Comparison of ENCODE assay signal across 20 mouse cellular contexts in genomic region chr13:36530852-36531251, GRCm38 (mm10).
DNase-seq lines count a peak whose midpoint lies in the region; ATAC-seq and TF ChIP-seq lines count a peak whose summit lies in the region.
"Had no signal": no experiment of that assay in that cellular context is flagged by ENCODE, and none has a peak within 500 bp of the region (broad histone marks: within the 10 kb centered on the region; RNA-seq: fewer than 3 reads in every experiment).

No protein-coding gene starts in this region.

- no peaks in the 10 kb centered on the region for H3K9me3 ChIP-seq in midbrain, embryonic 11.5 days (ENCODE audit: control insufficient read depth, low read length)
- H3K9me3 ChIP-seq in midbrain, postnatal 0 days (ENCODE audit: low read length), result no peaks in the 10 kb centered on the region
- H3K9me3 ChIP-seq in lung, embryonic 16.5 days (ENCODE audit: control insufficient read depth, low read length), result no peaks in the 10 kb centered on the region; the same call in 1 of the 2 replicates
- no peaks in the 10 kb centered on the region for H3K9me3 ChIP-seq in stomach, postnatal 0 days (ENCODE audit: control insufficient read depth, low read length)
- H3K9me3 ChIP-seq in neural tube, embryonic 15.5 days (replicated peaks), result no peaks in the 10 kb centered on the region
- H3K9me3 ChIP-seq: forebrain, embryonic 12.5 days; hindbrain, embryonic 12.5 days; limb, embryonic 13.5 days; liver, embryonic 13.5 days; midbrain, embryonic 13.5 days; neural tube, embryonic 13.5 days had no signal

- H3K4me2 ChIP-seq in midbrain, embryonic 11.5 days, result no peak overlapping the region
- H3K4me2 ChIP-seq in midbrain, postnatal 0 days (ENCODE audit: low read depth, low read length, poor library complexity, severe bottlenecking), result no peak overlapping the region
- no peak overlapping the region for H3K4me2 ChIP-seq in lung, embryonic 16.5 days (ENCODE audit: low read depth, low read length)
- no peak overlapping the region for H3K4me2 ChIP-seq in stomach, postnatal 0 days (replicated peaks; ENCODE audit: low read depth)
- H3K4me2 ChIP-seq in neural tube, embryonic 15.5 days, result no peak overlapping the region
- H3K4me2 ChIP-seq: forebrain, embryonic 12.5 days; hindbrain, embryonic 12.5 days; limb, embryonic 13.5 days; liver, embryonic 13.5 days; midbrain, embryonic 13.5 days; neural tube, embryonic 13.5 days had no signal

- no peak overlapping the region for H3K4me3 ChIP-seq in midbrain, embryonic 11.5 days (ENCODE audit: low read depth, low read length)
- H3K4me3 ChIP-seq in midbrain, postnatal 0 days (ENCODE audit: low read depth, low read length), result no peak overlapping the region
- H3K4me3 ChIP-seq in lung, embryonic 16.5 days (ENCODE audit: low read length), result no peak overlapping the region
- H3K4me3 ChIP-seq in stomach, postnatal 0 days (ENCODE audit: low read depth, low read length), result no peak overlapping the region
- no peak overlapping the region for H3K4me3 ChIP-seq in neural tube, embryonic 15.5 days (replicated peaks)
- H3K4me3 ChIP-seq: forebrain, embryonic 12.5 days; hindbrain, embryonic 12.5 days; limb, embryonic 13.5 days; liver, embryonic 13.5 days; midbrain, embryonic 13.5 days; neural tube, embryonic 13.5 days had no signal

- peak; percentile 8 for DNase-seq in adrenal gland, postnatal 25 days
- no peak for DNase-seq in adrenal gland, adult 8-10 months
- DNase-seq in midbrain, embryonic 11.5 days (ENCODE audit: low spot score, missing footprints), result no peak
- no peak for DNase-seq in midbrain, postnatal 0 days (ENCODE audit: low spot score)
- no peak for DNase-seq in stomach, postnatal 0 days (ENCODE audit: low spot score)
- no peak for DNase-seq in cerebellum, adult 18-20 months
- DNase-seq: gastrocnemius, postnatal 10 days; heart, postnatal 10 days; liver, embryonic 13.5 days; right cerebral cortex, postnatal 14 days; spleen, adult 18-20 months; thymus, adult 18-20 months had no signal

- no peak for TF ChIP-seq CTCF in midbrain, postnatal 0 days (IDR thresholded peaks at IDR 0.05)
- no peak for TF ChIP-seq CTCF in stomach, postnatal 0 days (IDR thresholded peaks at IDR 0.05; ENCODE audit: low read depth)

- no peaks in the 10 kb centered on the region for H3K4me1 ChIP-seq in midbrain, embryonic 11.5 days (ENCODE audit: control insufficient read depth, insufficient read depth, low read length)
- no peaks in the 10 kb centered on the region for H3K4me1 ChIP-seq in midbrain, postnatal 0 days (ENCODE audit: insufficient read depth, low read length)
- peaks cover 7% of the 10 kb centered on the region for H3K4me1 ChIP-seq in lung, embryonic 16.5 days (replicated peaks; ENCODE audit: control insufficient read depth, insufficient read depth, low read length)
- H3K4me1 ChIP-seq in stomach, postnatal 0 days (replicated peaks; ENCODE audit: control insufficient read depth, insufficient read depth), result no peaks in the 10 kb centered on the region
- 0 out of 2 replicates have a peak, but pooled peaks cover 10% of the 10 kb centered on the region for H3K4me1 ChIP-seq in neural tube, embryonic 15.5 days

- no peak for TF ChIP-seq EP300 in stomach, postnatal 0 days (optimal IDR thresholded peaks at IDR 0.05)

- H3K27me3 ChIP-seq in midbrain, embryonic 11.5 days (ENCODE audit: control insufficient read depth, insufficient read depth, low read length), result no peaks in the 10 kb centered on the region
- H3K27me3 ChIP-seq in midbrain, postnatal 0 days (ENCODE audit: insufficient read depth, low read length), result no peaks in the 10 kb centered on the region
- H3K27me3 ChIP-seq in lung, embryonic 16.5 days (ENCODE audit: control insufficient read depth, insufficient read depth, low read depth, low read length), result no peaks in the 10 kb centered on the region
- no peaks in the 10 kb centered on the region for H3K27me3 ChIP-seq in stomach, postnatal 0 days (ENCODE audit: control insufficient read depth, insufficient read depth, low read length)
- H3K27me3 ChIP-seq in neural tube, embryonic 15.5 days (replicated peaks), result no peaks in the 10 kb centered on the region
- H3K27me3 ChIP-seq: CH12.LX; forebrain, embryonic 12.5 days; hindbrain, embryonic 12.5 days; limb, embryonic 13.5 days; liver, embryonic 13.5 days; midbrain, embryonic 13.5 days; neural tube, embryonic 13.5 days had no signal

- 0 out of 2 replicates have a peak, but pooled peaks have one; percentile 9 for ATAC-seq in midbrain, embryonic 11.5 days (ENCODE audit: low FRiP score)
- ATAC-seq in midbrain, postnatal 0 days (ENCODE audit: low FRiP score), result no peak
- ATAC-seq in lung, embryonic 16.5 days (ENCODE audit: low read depth), result peak; percentile 75
- 0 out of 2 replicates have a peak, but pooled peaks have one; percentile 28 for ATAC-seq in stomach, postnatal 0 days (ENCODE audit: low FRiP score, low TSS enrichment)
- ATAC-seq in neural tube, embryonic 15.5 days (ENCODE audit: low FRiP score), result no peak
- ATAC-seq: midbrain, embryonic 13.5 days had no signal

- no peak overlapping the region for H3K27ac ChIP-seq in midbrain, embryonic 11.5 days (ENCODE audit: low read depth, low read length)
- H3K27ac ChIP-seq in midbrain, postnatal 0 days (ENCODE audit: low read depth, low read length), result no peak overlapping the region
- no peak overlapping the region for H3K27ac ChIP-seq in lung, embryonic 16.5 days (ENCODE audit: low read length)
- no peak overlapping the region for H3K27ac ChIP-seq in stomach, postnatal 0 days (replicated peaks)
- no peak overlapping the region for H3K27ac ChIP-seq in neural tube, embryonic 15.5 days (replicated peaks)
- H3K27ac ChIP-seq: forebrain, embryonic 12.5 days; hindbrain, embryonic 12.5 days; limb, embryonic 13.5 days; liver, embryonic 13.5 days; midbrain, embryonic 13.5 days; neural tube, embryonic 13.5 days had no signal

- H3K9ac ChIP-seq in midbrain, embryonic 11.5 days (ENCODE audit: low read length), result no peak overlapping the region
- H3K9ac ChIP-seq in midbrain, postnatal 0 days (replicated peaks; ENCODE audit: low read length, poor library complexity, severe bottlenecking), result no peak overlapping the region
- H3K9ac ChIP-seq in lung, embryonic 16.5 days (ENCODE audit: low read length), result no peak overlapping the region
- H3K9ac ChIP-seq in stomach, postnatal 0 days (ENCODE audit: low read length), result no peak overlapping the region
- no peak overlapping the region for H3K9ac ChIP-seq in neural tube, embryonic 15.5 days (replicated peaks)
- H3K9ac ChIP-seq: forebrain, embryonic 12.5 days; hindbrain, embryonic 12.5 days; limb, embryonic 13.5 days; liver, embryonic 13.5 days; midbrain, embryonic 13.5 days; neural tube, embryonic 13.5 days had no signal

- 100% methylated on average over 1 of the region's 1 CpGs for WGBS in midbrain, embryonic 11.5 days
- WGBS in midbrain, postnatal 0 days, result 94% methylated on average over 1 of the region's 1 CpGs
- WGBS in lung, embryonic 16.5 days, result 88% methylated on average over 1 of the region's 1 CpGs
- 86% methylated on average over 1 of the region's 1 CpGs for WGBS in stomach, postnatal 0 days
- WGBS in neural tube, embryonic 15.5 days, result 100% methylated on average over 1 of the region's 1 CpGs

- H3K36me3 ChIP-seq in midbrain, embryonic 11.5 days (ENCODE audit: control insufficient read depth, insufficient read depth, low read length), result no peaks in the 10 kb centered on the region
- H3K36me3 ChIP-seq in midbrain, postnatal 0 days (ENCODE audit: insufficient read depth, low read length), result no peaks in the 10 kb centered on the region
- no peaks in the 10 kb centered on the region for H3K36me3 ChIP-seq in lung, embryonic 16.5 days (ENCODE audit: control insufficient read depth, insufficient read depth, low read length)
- H3K36me3 ChIP-seq in stomach, postnatal 0 days (ENCODE audit: control insufficient read depth, insufficient read depth, low read length), result no peaks in the 10 kb centered on the region
- H3K36me3 ChIP-seq in neural tube, embryonic 15.5 days, result no peaks in the 10 kb centered on the region
- H3K36me3 ChIP-seq: forebrain, embryonic 12.5 days; hindbrain, embryonic 12.5 days; limb, embryonic 13.5 days; liver, embryonic 13.5 days; midbrain, embryonic 13.5 days; neural tube, embryonic 13.5 days had no signal

Comparison
In these comparisons a context has a peak if more than half of its experiments do, and no peak if none do; other contexts are left out.
1. ATAC-seq: peak in midbrain, embryonic 11.5 days (single experiment), lung, embryonic 16.5 days (single experiment) and stomach, postnatal 0 days (single experiment); none in midbrain, postnatal 0 days (single experiment) and neural tube, embryonic 15.5 days (single experiment).